Mouse (Mus musculus) limb, embryonic 10.5 days (tissue): ENCODE data around the gene Tmem53. TPM values are rescaled to one million over a fixed set of nuclear protein-coding genes. Genes with fewer than 3 reads are reported as not detected.
"Not testable (repeated sequence)": the region's sequence is repeated elsewhere in the genome, so short reads cannot be mapped to it uniquely, and the experiment has no call there.

Experiments
- DNase-seq: peaks from one replicate; pipeline ENCODE4 v3.0.0-alpha.2; 2017; ENCODE audit warnings: low spot score
- H3K27ac ChIP-seq: fragments of 300-500 bp; sonication (generic); 2 replicates; pipeline ENCODE4 v1.5.1; 2016; ENCODE audit warnings: mild to moderate bottlenecking
- H3K27me3 ChIP-seq: fragments of 300-500 bp; sonication (generic); 2 replicates; pipeline ENCODE4 v1.6.1; 2016; ENCODE audit warnings: low read depth, mild to moderate bottlenecking; ENCODE audit not compliant: poor library complexity, severe bottlenecking
- H3K36me3 ChIP-seq: fragments of 300-500 bp; sonication (generic); 2 replicates; pipeline ENCODE4 v1.6.1; 2016; ENCODE audit warnings: mild to moderate bottlenecking, moderate library complexity
- H3K4me1 ChIP-seq: fragments of 300-500 bp; sonication (generic); 2 replicates; pipeline ENCODE4 v1.6.1; 2016
- H3K4me3 ChIP-seq: fragments of 300-500 bp; sonication (generic); 2 replicates; pipeline ENCODE4 v1.5.1; 2016; ENCODE audit warnings: mild to moderate bottlenecking, moderate library complexity
- H3K9me3 ChIP-seq: fragments of 300-500 bp; sonication (generic); replicated peaks from 2 replicates; pipeline ENCODE4 v1.6.1; 2016; ENCODE audit warnings: mild to moderate bottlenecking
- WGBS: fragments of 180-500 bp; shearing (Covaris S2); methylation state at CpG from one replicate; pipeline ENCODE4 v1.1.7; 2016; 5-methylcytosine and 5-hydroxymethylcytosine counted together
- polyA plus RNA-seq: library from polyadenylated mRNA; unstranded; fragments of >200 nt; fragmentation: Nextera tagmentation; extraction: Ambion mirVana; gene quantifications from 2 replicates; pipeline ENCODE4 v1.2.1, GENCODE M21; 2016

Tmem53 gene
- polyA plus RNA-seq, 1 experiment from 2014 or later = 9.2 TPM

DNA sequence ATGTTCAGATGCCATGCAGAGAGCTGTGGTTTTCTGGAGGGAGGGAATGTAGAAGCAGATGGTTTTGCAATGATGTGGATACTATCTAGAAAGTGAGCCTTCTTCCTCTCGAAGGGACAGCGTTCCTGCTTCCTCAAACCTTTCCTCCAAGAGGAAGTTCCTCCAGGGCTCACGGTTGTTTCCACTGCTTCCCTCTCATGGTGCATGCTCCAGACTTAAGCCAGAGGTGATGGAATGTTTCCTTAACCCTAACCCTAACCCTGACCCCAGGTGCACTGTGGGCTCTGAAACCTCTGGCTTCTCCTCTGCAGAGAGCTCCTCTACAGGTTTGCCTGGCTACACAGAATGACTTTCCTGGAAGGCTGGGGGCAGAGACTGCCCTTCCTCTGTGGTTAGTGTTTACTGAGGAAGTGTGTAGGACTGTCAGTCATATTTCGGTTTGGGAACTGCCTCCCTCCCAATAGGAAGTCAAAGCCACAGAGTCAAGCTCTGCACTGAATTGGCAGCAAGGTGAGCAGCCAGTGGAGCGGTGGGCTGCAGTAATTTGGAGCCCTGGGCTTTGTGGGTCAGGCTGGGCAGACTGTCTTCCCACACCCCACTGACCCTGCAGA lies 2.4 kb downstream of the Tmem53 start:
- peaks cover 40% of the 10 kb centered on the region for H3K4me1 ChIP-seq
- no peak overlapping the region for H3K4me3 ChIP-seq
- no peaks in the 10 kb centered on the region for H3K9me3 ChIP-seq
- WGBS = 70% methylated on average over 5 of the region's 5 CpGs
- peak overlapping the region; percentile 53 for H3K27ac ChIP-seq
- no peak for DNase-seq
- peaks cover 12% of the 10 kb centered on the region; the same call in 1 of the 2 replicates for H3K27me3 ChIP-seq
- no peaks in the 10 kb centered on the region for H3K36me3 ChIP-seq

DNA sequence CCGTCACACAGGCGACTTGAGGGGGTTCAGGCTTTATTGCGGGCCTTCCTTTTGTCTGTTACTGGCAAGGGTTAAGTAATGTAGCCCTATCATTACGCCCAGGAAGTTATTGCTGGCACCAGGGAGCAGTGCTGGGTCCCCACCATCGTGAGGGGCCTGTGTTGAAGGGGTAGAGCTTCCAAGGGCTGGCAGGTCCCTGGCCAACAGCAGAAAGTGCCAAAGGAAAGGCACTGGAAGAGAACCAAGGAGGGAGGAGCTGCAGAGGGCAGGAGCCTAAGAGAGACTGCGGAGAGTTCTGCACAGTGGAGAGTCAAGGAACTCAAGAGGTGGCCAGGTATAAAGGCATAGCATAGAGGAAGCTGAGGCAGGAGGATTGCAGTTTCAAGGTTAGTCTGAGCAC lies 2.9 kb downstream of the Tmem53 start:
- 62% methylated on average over 6 of the region's 6 CpGs for WGBS
- Histone ChIP-seq H3K4me3 (no peak overlapping the region), H3K27me3 (peaks cover 12% of the 10 kb centered on the region; the same call in 1 of the 2 replicates), H3K9me3 (no peaks in the 10 kb centered on the region), H3K4me1 (peaks cover 40% of the 10 kb centered on the region), H3K36me3 (no peaks in the 10 kb centered on the region), H3K27ac (peak overlapping the region; percentile 53)
- no peak for DNase-seq

DNA sequence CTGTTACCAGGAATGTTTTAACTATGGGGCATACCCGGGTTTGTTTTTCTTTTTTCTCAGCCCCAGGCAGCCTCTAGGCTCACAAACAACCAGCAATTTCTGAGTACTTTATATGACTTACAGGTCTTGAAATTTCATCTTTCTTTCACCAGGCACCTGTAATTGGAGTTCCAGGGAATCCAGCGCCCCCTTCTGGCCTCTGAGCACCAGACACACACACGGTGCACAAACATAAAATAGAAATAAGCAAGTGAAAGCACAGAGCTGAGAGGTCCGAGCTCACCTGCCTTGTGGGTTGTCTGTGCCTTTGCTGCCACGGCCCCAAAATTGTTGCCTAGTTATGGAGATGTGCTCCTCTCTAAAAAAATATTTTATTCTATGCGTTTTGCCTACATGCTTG lies 8.2 kb downstream of the Tmem53 start:
- WGBS = 78% methylated on average over 6 of the region's 6 CpGs
- not testable (repeated sequence) for H3K9me3 ChIP-seq, DNase-seq, H3K4me3 ChIP-seq, H3K27me3 ChIP-seq, H3K36me3 ChIP-seq, H3K27ac ChIP-seq
- peaks cover 17% of the 10 kb centered on the region for H3K4me1 ChIP-seq

DNA sequence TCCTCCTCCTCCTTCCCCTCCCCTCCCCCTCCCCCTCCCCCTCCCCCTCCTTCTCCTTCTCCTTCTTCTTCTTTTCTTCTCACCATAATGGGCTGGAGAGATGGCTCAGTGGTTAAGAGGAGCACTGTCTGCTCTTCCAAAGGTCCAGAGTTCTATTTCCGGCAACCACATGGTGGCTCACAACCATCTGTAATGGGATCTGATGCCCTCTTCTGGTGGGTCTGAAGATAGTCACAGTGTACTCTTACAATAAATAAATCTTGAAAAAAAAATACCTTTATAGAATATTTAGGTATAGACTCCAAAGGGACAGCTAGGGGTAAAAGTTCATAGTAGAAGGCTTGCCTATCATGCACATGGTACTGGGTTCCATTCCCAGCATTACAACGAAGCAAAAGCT lies 9.5 kb downstream of the Tmem53 start:
- Histone ChIP-seq H3K4me3 (no peak overlapping the region), H3K27ac (no peak overlapping the region), H3K4me1 (peaks cover 17% of the 10 kb centered on the region), H3K27me3 (0 out of 2 replicates have a peak, but pooled peaks cover 7% of the 10 kb centered on the region), H3K9me3 (no peaks in the 10 kb centered on the region), H3K36me3 (no peaks in the 10 kb centered on the region)
- DNase-seq = no peak
- WGBS = 85% methylated on average over 2 of the region's 2 CpGs

DNA sequence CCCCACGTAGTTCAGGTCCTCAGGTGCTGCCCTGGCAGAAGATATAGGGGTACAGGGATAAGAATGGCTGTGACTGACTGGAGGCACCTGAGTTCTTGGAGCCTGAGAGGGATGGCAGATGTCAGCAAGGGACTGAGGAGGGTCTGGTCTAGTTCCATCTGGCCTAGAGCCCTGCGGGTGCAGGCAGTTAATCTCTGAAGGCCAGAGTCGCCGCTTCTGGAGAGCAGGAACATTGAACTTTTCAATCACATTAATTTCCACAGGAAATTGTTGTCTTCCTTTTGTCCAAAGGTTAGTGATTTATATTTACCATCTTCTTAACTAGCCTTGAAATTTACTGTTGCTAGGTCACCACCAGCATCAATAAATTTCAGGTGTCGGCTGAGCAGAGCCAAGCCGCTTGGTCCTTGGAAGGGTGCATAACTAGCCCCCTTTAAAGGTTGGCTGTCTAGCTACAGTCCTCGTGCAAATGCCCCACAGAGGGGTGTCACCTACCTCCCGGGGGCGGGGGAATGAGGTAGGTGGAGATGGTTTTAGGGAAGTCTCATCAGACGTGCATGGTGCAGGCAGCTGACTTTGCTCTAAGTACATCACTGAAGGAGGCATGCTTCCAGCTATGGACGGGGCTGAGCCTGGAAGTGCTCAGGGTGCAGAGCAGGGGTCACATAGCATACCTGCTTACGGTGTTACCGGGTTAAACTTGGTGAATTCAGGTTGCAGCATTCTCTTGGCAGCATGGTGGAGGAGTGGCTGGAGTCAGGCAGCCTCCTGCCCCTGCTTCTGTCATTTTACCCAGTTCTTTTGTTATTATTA lies 10.6 kb downstream of the Tmem53 start:
- peaks cover 27% of the 10 kb centered on the region for H3K4me1 ChIP-seq
- 44% methylated on average over 13 of the region's 13 CpGs for WGBS
- DNase-seq = no peak
- no peaks in the 10 kb centered on the region for H3K36me3 ChIP-seq
- H3K27ac ChIP-seq = no peak overlapping the region; the same call in 1 of the 2 replicates
- H3K9me3 ChIP-seq = no peaks in the 10 kb centered on the region
- 0 out of 2 replicates have a peak, but pooled peaks cover 9% of the 10 kb centered on the region for H3K27me3 ChIP-seq
- H3K4me3 ChIP-seq = no peak overlapping the region

DNA sequence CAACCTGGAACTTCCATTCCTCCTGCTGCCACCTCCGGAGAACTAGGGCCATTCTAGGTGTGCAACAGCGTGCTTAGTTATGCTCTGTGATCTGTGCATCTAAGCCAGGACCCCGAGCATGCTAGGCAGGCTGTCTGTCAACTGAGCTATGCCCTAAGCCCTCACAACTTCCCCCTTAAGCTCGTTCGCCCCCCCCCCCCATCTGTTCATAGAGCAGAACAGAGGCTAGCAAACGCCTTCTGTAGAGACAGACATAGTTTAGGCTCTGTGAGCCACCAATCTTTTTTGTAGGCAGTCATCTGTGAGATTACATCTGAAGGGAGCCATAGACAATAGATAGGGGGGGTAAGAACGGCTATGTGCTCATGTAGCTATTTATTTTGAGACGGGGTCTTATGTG lies 11.2 kb downstream of the Tmem53 start:
- no peak for DNase-seq
- WGBS = 78% methylated on average over 8 of the region's 8 CpGs
- peaks cover 34% of the 10 kb centered on the region for H3K4me1 ChIP-seq
- H3K27ac ChIP-seq = no peak overlapping the region
- no peaks in the 10 kb centered on the region for H3K36me3 ChIP-seq
- H3K27me3 ChIP-seq = peaks cover 11% of the 10 kb centered on the region
- H3K9me3 ChIP-seq = no peaks in the 10 kb centered on the region
- no peak overlapping the region for H3K4me3 ChIP-seq

DNA sequence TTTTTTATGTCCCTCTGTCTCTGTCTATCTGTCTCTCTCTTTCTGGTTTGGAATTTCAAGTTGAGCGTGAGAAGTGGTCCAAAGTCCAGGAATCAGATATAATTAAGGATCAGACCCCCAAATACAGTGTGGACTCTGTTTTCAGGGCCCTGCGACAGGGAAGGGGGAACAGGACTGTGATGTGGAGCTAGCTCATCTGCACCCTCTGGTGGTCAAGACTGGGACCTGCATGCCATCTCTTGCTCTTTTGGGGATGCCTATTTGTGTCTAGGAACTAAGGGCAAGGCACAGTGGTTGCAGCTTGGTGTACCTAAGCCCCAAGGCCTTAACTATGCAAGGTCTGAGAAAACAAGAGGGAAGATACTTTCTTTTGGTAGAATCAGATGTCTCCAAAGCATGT lies 15.5 kb downstream of the Tmem53 start:
- peak; percentile 87 for DNase-seq
- Histone ChIP-seq H3K4me1 (peaks cover 57% of the 10 kb centered on the region), H3K27me3 (peaks cover 37% of the 10 kb centered on the region), H3K27ac (0 out of 2 replicates have a peak overlapping the region, but pooled peaks have one; percentile 31), H3K36me3 (peaks cover 18% of the 10 kb centered on the region), H3K4me3 (no peak overlapping the region), H3K9me3 (no peaks in the 10 kb centered on the region)
- 6% methylated on average over 2 of the region's 2 CpGs for WGBS

DNA sequence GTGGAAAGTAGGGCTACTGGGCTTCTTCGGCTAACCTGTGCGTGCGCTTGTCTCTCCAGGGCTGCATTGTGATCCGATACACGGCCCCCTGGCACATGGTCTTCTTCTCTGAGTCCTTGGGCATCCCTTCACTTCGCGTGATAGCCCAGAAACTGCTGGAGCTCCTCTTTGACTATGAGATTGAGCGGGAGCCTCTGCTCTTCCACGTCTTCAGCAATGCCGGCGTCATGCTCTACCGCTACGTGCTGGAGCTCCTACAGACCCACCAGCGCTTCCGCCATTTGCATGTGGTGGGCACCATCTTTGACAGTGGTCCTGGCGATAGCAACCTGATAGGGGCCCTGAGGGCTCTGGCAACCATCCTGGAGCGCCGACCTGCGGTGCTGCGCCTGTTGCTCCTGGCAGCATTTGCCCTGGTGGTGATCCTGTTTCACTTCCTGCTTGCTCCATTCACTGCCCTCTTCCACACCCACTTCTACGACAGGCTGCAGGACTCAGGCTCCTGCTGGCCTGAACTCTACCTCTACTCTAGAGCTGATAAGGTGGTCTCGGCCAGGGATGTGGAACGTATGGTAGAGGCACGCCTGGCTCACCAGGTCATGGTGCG lies 16.2 kb downstream of the Tmem53 start:
- Histone ChIP-seq H3K27ac (peak overlapping the region; percentile 31; the same call in 1 of the 2 replicates), H3K4me1 (peaks cover 57% of the 10 kb centered on the region), H3K36me3 (peaks cover 24% of the 10 kb centered on the region), H3K27me3 (peaks cover 37% of the 10 kb centered on the region), H3K4me3 (no peak overlapping the region), H3K9me3 (no peaks in the 10 kb centered on the region)
- DNase-seq = no peak
- 86% methylated on average over 25 of the region's 25 CpGs for WGBS

DNA sequence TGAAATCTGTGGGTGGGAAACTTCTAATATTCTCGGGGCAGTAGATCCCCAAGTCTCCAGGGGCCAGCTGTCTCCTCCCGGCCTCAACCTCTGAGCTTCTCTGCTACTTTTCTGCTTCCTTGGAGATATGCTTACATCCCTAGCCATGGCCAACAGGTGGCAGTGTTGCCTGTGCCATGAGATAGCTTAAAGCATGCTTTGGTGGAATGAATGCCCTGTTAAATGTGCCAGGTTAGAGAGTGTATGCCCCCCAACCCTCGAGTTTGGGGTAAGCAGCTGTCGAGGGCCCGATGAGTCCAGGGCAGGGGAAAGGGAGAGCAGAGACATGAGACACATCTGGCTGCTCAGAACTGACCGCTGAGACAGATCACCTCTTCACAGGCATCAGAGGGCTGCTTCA lies 18.5 kb downstream of the Tmem53 start:
- DNase-seq = peak; percentile 84
- 11% methylated on average over 6 of the region's 6 CpGs for WGBS
- H3K27ac ChIP-seq = 0 out of 2 replicates have a peak overlapping the region, but pooled peaks have one; percentile 50
- H3K9me3 ChIP-seq = peaks cover 11% of the 10 kb centered on the region; the same call in 1 of the 2 replicates
- no peak overlapping the region for H3K4me3 ChIP-seq
- peaks cover 61% of the 10 kb centered on the region for H3K4me1 ChIP-seq
- H3K36me3 ChIP-seq = peaks cover 47% of the 10 kb centered on the region
- peaks cover 37% of the 10 kb centered on the region for H3K27me3 ChIP-seq

DNA sequence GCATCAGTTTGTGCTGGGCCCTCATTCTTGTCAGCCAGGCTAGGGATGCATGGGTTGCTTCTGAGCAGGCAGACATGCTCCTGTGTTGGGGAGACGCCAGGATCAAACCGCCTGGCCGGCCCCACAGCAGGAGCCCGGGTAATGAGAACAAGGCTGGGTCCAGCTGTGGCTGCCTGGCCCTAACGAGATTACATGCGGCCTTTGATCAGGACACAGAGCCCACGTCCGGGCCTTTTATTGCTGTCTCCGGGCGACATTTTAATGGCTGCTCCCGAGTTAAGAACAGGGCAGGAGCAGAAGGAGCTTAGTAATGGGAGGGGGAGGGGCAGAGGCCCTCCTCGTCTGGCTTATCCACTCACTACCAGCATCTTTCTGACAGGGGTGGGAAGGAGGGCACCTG lies 20.7 kb downstream of the Tmem53 start:
- Histone ChIP-seq H3K36me3 (peaks cover 69% of the 10 kb centered on the region), H3K4me3 (0 out of 2 replicates have a peak overlapping the region, but pooled peaks have one; percentile 2), H3K9me3 (peaks cover 11% of the 10 kb centered on the region; the same call in 1 of the 2 replicates), H3K27ac (peak overlapping the region; percentile 77), H3K27me3 (peaks cover 28% of the 10 kb centered on the region), H3K4me1 (peaks cover 66% of the 10 kb centered on the region)
- WGBS = 3% methylated on average over 12 of the region's 12 CpGs
- peak; percentile 82 for DNase-seq

DNA sequence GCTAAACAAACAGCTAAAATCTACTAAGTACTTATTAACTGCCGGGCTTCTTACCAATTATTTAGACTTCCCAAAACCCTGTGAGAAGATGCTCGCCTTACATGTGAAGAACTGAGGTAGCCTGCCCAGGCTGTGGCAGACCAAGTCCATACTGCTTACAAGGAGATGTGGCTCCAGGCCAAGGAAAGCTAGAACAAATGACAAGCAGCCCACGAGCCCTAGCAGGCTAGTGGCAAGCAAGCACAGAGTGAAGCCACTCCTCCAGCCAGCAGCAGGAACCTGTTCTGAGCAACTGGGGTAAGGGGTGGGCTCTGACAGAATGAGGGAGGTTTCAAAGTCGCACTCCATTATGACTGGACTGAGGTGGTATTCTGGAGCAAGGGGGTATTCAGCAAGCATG lies 23.0 kb downstream of the Tmem53 start:
- no peak overlapping the region for H3K4me3 ChIP-seq
- H3K9me3 ChIP-seq = peaks cover 11% of the 10 kb centered on the region; the same call in 1 of the 2 replicates
- peaks cover 73% of the 10 kb centered on the region for H3K4me1 ChIP-seq
- WGBS = 94% methylated on average over 4 of the region's 4 CpGs
- H3K36me3 ChIP-seq = peaks cover 92% of the 10 kb centered on the region
- DNase-seq = no peak
- no peak overlapping the region for H3K27ac ChIP-seq
- peaks cover 10% of the 10 kb centered on the region; the same call in 1 of the 2 replicates for H3K27me3 ChIP-seq

DNA sequence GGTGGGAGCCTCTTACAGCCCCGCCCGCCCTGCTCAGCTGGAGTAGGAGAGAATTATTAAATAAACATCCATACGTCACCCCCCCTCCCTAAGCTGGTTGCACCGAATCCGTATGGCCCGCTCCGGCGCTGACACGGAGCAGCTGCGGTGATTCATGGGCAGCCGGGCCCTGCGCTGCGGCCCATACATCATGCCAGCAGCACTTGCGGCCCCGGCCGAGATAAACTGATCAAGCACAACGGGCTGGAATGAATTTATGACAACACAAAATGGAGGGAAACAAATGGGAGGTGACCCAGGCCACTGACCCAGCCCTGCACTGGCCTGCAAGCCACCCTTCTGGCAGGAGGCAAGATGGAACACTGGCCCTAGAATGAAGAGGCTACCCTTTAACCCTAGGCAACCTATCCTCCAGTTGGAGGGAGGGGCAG lies 24.5 kb downstream of the Tmem53 start:
- 75% methylated on average over 17 of the region's 17 CpGs for WGBS
- Histone ChIP-seq H3K9me3 (peaks cover 11% of the 10 kb centered on the region; the same call in 1 of the 2 replicates), H3K36me3 (peaks cover 99% of the 10 kb centered on the region), H3K4me1 (peaks cover 74% of the 10 kb centered on the region), H3K27ac (peak overlapping the region; percentile 32; the same call in 1 of the 2 replicates), H3K27me3 (peaks cover 4% of the 10 kb centered on the region; the same call in 1 of the 2 replicates), H3K4me3 (no peak overlapping the region; the same call in 1 of the 2 replicates)
- DNase-seq = no peak
